Mouse (Mus musculus): ENCODE results near the gene Chst3.
"Not testable (repeated sequence)": the region's sequence is repeated elsewhere in the genome, so short reads cannot be mapped to it uniquely, and the experiment has no call there.

Chst3 gene

DNA sequence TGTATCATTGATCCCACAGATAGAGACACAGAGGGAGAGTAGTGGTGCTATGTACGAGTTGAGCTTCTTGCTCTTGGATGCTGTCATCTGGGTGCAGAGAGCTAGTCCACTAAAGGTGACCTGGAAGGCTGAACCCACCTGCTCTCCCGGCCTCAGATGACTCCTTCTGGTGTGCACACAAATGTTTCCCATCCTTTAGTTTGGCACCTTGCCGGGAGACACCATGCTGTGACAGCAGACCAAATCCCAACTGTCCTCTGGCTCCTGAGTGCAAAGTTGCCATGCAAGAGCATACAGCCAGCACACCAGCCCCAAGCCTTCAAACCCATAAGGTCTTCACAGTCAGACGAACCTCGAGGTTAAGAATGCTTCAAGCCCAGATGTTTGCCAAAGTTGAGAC is 22.1 kb downstream of the Chst3 start:
- peak in 1 of 2 experiments; percentile 46 for DNase-seq

DNA sequence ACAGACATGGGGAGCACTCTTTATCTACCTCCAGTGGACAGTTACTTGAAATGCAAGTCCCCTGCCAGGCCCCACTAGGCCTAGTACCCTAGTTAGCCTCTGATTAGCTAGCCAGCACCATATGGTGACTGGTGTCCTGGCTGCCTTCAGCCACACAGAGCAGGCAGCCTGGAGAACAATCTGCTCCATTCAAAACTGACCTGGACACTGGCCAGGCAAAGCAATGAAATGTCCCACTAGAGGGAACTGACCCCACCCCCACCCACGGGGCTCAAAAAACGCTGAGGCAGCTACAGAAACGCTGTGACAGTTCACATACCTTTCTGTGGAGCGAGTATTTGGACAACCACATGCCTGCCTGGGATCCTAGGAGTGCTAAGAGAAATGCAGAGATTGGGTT is 24.0 kb downstream of the Chst3 start:
- peak in 1 of 2 experiments; percentile 22 for DNase-seq

DNA sequence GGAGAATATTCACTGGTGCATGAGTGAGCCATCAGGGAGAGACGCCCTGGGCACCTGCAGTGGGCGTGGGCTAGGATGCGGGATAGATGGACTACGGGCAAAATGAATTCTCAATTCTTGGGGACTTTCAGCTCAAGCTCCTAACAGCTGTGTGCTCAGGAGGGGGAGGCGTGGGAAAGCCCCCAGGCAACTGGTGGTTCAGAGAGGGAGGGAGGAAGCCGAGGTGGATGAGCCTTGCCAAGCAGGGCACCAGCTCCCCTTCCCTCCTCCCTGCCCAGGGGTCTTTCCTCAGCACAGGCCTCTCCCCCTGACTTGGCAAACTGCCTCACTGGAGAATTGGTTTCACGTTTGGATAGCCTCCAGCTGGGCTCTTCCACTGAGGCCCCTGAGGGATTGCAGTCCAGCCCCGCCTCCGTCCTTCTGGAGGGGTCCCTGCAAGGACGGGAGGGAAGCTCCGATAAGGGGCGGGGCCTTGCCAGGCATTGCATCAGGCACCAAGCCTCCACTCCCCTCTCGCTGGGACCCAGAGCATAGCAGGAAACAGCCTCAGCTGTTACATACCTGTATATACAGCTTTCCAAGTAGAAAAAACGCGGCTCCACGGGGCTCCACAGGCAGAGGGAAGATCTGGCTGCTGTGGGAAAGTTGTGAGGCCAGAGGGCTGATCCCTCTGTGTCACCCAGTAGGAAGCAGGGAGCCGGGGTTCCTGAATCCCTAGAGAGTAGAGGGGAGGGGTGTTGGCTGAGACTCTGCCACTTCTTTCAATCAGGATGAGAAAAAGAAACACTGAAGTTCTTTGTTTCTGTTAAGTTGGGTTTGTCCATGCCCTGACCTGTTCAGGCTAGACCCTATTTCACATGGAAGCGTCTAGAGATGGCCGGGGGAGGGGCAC is 25.3 kb downstream of the Chst3 start:
- peak; percentile 18 to 43 for DNase-seq

DNA sequence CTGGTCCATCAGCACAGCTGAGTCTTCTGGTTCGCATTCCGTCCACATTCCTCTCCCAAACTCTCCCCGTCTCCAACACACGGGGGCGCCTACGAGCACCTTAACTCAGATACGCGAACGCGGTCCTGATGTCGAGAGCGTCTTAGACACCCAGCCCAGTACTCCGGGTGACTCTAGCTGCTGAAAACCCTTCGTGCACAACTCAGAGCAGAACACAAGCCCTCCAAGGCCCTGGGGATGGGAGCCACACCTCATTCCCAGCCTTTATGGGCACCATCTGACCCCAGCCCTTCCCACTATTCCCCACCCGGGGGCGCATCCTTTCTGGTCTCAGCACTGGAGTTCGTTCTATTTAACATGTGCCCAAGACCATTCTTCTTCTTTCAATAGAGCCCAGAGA is 27.3 kb downstream of the Chst3 start:
- peak; percentile 66 to 67 for DNase-seq

DNA sequence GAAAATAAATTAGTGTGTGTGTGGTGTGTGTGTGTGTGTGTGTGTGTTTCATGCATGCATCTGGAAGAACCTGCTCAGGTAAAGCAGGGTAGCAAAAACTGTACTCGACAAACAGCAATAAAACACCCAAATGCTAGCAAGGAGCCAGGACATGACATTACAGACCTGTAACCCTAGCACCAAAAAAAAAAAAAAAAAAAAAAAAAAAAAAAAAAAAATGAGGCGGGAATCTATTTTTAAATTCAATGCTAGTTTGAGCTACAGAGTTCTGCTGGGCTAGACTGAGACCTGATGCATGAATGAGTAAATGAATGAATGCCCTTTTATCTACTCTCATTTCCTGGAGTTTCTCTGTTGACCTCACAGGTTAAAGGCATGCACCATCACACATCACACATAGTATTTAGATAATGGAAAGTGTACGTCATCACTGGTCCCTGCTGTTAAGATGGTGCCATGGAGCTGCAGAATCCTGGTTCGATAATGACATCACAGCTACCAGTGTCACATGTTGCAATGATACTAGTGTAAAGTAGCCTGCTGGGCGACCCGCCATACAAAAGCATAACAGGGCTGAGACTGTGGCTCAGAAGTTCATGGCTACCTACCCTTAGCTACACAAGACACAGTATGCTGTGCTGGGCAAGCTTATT is 29.4 kb downstream of the Chst3 start:
- DNase-seq, result no peak

DNA sequence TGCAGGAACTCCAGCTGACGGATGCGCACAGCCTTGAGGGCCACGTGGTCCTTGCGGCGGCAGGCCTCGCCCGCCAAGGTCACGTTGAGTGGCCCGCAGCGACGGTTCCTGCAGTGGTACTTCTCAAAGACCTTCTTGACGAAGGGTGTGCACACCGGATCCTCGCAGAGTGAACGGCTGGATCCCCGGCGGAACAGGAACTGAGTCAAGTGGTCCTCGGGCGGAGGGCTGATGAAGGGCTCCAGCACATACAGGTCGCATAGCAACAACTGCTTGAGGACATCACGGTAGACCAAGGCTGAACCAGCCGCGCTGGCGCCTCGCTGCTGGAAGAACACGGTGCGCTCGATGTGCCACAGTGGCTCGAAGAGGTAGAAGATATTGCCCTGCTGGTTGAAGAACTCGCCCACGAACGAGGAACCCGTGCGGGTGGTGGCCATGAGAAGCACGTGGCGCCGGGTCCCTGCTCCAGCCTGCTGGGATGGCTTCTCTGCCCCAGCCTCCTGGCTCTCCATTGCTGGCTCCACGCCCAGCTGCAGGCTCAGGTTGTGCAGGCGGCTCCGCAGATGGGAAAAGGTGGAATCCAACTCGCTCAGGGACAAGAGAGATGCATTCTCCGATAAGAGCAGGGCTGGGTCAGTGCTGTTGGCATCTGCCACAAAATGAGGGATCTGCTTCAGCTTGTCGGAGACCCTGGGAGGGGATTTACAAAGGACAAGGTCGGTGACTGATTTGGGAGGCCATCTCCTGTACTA is 32.7 kb downstream of the Chst3 start:
- DNase-seq, result peak in 1 of 2 experiments; percentile 35

DNA sequence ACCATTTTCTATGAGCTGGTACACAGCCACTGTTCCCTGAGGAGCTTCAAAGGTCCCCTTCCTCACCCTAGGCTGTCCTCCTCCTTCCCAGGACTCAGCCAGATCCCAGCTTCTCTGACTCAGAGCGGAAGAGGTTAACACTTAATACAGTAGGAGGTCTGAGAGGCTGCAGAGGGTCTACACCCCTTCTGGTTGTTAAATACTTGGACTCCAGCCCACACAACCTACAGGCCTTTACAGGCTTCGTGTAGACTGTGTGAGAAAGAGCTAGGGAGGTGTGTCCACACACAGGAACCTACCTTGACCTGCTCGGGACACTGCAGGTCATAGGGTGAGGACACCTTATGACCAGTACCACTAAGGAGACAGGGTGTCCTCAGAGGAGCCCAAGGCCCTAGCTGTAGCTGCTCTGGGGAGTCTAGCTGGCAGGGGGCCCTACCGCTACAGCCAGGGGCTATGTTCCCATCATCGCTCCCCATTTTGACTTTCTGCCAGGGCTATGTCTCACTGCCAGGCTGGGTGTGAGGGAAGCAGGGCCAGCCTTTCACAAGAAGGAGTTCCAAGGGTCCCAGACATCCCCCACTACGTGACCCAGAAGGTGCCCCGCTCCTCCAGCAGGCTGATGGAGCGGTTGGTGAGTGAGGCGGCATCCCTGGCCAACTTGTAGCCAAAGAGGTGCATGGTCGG is 33.9 kb downstream of the Chst3 start:
- no peak for DNase-seq

DNA sequence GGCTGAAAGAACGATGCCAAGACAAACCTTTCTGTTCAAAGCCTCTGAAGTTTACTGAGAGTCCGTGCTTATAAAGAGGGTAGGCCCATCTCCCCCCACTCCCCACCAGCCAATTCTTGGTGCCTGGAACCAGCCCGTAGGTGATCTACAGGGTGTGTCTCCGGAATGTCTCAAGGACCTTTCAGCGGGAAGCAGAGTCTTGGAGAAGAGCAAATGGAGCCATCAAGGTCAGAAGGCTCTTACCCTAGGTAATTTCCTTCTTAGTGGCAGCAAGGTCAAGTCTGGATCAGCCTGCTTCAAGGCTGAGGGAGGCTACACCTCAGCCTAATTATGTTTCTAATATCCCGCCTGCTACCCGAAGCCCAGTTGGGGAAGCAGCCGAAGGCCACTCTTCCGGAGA is 43.8 kb downstream of the Chst3 start:
- DNase-seq, result not testable (repeated sequence)

DNA sequence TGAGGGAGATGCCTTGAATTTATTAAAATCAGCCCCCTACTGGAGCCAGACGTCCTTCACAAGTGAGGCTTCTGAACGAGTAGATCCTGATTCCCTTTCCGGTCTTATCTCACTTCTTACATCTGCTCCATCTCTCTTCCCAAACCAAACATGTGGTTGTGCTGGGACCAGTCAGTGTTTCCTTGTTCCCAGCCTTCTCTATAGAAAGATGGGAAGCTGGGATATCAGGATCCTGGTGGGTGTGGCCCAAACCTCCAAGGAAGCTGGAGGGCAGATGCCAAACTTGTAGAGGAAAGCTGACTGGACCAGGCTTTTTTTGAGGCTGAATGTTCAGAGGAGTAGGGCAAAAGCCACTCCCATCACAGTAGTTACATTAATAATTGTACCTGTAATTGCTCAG is 44.6 kb downstream of the Chst3 start:
- no peak for DNase-seq

DNA sequence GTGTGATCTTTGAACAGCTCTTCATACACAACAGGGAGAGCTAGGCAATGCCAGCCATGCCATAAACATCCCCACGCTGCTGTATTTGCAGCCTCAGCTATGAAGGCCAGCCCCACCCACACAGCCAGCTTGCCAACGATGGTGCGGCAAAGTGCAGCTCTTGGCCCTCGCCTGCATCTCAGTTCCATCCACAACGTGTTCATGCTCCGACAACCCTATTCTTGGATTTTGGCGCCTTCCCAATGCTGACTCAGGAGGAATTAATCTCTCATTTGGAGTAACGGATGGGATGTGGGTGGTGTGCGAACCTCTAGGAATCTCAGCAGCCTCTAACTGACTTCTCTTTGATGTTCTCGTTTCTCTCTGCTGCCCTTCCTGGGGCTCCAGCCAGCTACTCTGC is 46.0 kb downstream of the Chst3 start:
- DNase-seq, result peak in 1 of 2 experiments; percentile 11

DNA sequence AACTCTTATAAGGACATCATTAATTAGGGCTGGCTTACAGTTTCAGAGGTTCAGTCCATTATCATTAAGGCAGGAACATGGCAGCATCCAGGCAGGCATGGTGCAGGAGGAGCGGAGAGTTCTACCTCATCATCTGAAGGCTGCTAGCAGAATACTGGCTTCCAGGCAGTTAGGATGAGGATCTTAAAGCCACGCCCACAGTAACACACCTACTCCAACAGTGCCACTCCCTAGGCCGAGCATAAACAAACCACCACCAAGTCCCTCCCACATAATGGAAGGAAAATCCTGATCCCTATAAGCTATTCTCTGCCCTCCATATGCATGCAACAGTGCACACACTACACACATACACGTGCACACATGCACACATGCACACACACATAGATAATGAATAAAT is 46.8 kb downstream of the Chst3 start:
- DNase-seq, result no peak

DNA sequence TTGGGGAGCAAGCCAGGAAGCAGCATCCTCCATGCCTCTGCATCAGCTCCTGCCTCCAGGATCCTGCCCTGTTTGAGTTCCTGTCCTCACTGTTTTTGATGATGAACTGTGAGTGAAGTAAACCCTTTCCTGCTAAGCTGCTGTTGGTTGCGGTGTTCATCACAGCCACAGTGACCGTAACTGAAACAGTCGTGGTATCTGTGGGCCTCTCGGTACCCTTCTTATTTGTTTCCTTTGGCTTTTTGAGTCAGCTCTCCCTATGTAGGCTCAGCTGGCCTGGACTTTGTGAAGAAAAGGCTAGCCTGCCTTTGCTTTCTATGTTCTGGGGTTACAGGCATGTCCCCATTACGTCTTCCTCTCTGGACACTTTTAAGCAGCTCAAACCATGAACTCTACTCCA is 47.7 kb downstream of the Chst3 start:
- no peak for DNase-seq

DNA sequence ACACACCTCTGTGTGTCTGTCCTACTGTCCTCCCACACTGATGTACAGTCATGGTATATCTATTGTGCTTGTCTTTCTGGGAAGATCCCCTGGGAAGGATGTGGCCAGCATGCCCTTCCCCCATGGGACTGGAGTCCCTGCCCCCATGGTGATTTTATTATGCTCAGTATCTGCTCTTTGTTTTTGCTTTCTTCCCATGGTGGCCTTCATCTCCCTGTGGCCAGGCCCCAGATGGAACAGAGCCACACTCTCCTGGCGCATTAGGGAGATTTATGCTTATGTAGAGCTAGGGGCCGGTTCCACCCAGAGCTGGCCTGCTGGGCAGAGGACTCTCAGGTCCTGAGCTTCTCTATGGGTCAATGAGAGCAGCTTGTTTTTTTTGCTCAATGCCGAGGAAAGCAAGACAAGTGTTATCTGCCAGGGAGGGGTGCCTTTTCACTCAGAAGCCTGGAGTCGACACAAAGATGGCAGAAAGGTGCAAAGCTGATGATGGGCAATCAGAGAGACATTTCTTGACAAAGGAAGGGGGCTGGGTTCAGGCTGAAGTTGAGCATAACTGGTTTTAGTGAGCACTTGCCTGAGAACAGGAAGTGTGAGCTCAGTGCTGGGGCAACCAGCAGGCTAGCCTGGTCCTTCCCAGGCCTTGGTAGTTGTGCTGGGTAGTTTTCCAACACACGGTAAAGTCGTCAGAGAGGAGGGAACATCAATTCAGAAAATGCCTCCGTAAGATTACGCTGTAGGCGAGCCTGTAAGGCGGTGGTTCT is 48.6 kb downstream of the Chst3 start:
- DNase-seq, result no peak

DNA sequence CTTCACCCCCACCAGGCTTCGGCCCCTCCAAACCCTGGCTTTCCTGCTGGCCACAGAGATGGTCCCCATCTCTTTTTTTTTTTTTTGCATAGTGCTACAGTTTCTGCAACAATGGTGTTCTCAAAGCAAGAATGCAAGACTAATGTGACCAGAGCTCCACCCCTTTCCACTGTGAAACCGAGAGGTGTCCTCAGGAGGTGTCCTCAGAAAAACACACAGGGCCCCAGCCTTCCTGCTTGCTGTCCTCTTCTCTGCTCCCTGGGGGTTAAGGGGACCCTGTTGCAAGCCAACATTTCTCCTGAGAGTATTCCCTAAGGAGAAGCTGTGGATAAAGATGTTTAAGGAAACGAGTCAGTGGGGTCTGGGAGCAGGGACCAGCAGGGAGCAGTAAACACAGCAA is 50.1 kb downstream of the Chst3 start:
- no peak for DNase-seq

DNA sequence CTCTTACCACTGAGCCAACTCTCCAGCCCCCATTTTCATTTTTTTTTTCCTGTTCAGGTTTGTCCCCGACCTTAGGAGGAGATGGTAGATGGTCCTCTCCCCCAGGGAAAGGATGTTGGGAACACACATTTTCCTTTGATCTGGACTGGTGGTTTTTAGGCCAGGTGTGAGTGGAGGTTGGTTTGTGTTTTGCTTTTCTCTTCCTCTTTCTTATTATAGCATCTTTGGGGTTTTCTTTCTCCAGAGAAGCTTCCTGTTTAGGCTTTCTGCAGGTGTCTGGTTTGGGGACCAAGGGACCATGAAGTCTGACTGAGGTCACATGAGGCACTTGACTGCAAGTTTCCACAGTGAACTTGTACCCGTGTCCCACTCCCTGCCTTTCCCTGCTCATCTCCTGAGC is 50.8 kb downstream of the Chst3 start:
- DNase-seq, result no peak

DNA sequence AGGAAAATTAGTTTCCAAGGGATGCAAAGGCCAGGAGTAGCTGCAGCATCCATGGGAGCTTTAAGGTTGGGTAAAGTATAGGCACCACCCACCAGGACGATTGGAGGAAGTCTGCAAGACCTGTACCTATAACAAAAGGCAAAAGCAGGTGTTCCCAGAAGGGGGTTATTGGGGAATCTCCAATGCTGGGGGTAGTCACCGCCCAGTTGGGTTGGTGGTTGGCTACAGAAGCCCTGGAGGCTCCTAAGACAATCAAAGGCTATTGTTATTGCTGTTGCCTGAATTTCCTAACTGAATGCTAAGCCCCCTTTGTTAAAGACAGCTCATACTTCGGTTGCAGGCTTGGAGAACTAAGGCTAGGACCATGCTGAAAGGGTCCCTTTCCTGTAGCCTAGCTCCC is 53.0 kb downstream of the Chst3 start:
- no peak for DNase-seq

DNA sequence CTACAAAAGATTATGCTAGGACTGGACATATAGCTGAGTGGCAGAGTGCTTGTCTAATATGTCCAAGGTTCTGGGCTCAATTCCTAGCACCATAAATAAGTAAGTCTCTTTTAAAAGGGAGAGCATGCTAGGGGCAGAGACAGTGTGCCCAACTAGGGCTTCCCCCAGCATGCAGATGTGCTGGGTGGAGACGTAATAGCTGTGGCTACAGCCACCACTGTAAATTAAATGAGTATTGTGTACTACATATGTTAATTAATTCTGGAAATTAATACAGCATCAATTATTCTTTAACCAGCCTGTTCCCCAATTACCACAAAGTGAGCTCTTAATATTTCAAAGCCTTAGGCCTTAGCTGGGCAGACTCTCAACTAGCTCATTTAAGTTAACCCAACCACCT is 54.2 kb downstream of the Chst3 start:
- DNase-seq, result no peak

DNA sequence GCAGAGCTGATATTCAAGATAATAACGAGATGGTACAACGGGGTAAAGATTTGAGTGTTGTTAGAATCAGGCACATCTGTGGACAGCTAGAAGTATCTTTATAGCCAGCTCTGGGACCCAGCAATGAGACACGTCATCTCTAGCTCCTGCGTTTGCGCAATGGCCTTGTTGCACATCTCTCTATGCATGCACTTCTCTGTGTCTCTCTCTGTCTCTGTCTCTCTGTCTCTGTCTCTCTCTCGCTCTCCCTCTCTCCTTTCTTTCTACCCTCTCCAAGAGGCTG is 56.1 kb downstream of the Chst3 start:
- no peak for DNase-seq

DNA sequence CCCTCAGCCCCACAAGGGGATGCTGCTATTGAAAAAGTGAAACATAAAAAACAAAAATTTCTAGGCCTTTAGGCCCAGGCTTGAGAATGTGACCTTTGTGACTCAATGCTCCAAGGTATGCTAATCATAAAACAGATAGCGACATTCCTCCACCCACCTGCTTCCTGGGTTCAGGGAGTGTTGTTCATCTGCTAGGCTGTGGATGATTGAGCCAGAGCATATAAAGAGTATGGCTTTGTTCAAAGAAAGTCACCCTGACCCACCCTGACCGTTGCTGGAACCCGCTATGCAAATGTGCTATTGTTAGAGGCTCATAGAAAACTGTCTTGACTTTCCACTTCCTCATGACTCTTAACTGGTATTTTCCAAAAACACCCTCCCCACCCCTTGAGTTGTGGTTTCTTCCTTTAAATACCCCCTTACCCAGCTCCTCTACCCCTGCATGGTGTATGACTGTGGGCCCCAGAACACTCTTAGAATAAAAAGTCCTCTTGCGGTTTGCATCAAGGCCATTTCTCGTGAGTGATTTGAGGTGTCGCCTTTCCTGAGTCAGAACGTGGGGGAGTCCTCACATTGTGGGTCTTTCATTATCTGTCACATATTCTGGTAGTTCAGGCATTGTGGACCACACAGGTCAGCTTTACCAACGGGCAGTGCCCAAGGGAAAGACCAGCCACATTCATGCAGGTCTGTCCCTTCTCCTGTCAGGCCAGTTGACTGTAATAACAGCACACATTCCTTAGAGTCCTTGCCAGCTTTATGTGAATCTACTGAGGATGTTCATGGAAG is 56.7 kb downstream of the Chst3 start:
- not testable (repeated sequence) for DNase-seq

DNA sequence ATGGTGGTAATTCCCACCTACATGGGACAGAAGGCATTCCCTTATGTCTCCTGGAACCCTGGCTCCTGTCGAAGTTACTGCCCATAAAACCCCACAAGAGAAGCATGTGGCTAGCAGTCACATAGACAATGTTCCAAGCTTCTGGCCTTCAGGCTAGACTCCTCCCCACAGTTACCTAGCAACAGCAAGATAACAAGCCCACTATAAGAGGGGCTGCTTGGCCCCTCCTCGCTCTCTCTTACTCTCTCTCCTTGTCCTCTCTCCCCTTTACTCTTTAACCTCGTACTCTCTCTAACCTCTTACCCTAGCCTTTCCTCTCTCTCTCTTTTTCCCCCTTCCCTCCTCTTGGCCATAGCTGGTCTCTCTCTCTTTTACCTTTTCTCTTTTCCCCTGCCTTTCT is 57.7 kb downstream of the Chst3 start:
- DNase-seq, result not testable (repeated sequence)

DNA sequence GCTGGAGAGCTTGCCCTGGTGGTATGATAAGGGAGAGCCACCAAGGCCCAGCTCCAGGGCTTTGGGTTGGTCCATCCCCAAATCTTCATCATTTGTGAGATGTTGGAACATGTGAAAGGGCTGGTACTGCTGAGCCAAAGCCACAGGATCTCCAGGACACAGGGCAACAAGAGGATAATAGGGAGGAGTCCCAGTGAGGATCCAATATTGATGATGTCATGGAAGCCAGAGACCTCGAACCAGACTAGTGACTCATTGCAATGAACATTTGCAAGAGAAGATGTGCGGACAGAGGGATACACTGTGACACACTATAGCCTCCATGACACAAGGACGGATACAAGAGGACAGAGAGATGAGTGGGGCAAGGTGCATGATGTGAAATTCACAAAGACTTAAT is 60.9 kb downstream of the Chst3 start:
- DNase-seq, result no peak

DNA sequence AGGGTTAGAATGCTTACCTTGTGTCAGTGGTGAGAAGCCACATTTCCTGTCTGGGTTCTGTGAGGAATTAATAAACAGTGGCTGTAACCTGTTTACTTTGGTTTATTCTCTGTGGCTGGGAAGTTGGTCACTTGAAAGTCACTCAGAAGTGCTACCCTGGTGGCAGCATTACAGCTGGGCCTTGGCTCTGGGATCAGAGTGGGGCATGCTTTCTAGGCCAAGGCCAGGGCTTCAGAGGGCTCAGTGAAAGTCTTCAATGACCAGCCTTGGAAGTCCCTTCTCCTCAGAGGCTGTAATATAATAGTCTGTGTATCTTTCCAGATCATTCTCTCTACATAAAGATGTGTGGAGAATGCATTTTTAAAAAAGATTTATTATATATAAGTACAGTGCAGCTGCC is 63.0 kb downstream of the Chst3 start:
- no peak for DNase-seq

Measured in lung, adult 18-20 months (tissue).